8 mouse cellular contexts compared by ENCODE assay signal in genomic region chr11:59786444-59787198, GRCm38 (mm10). TPM values are rescaled to one million over a fixed set of nuclear protein-coding genes. Genes with fewer than 3 reads are reported as not detected.
A peak's percentile ranks its signal among the peaks of the same experiment; 100 is the strongest.
DNase-seq lines count a peak whose midpoint lies in the region; ATAC-seq and TF ChIP-seq lines count a peak whose summit lies in the region.

No protein-coding gene starts in this region.

- WGBS in thymus, adult 2 months, result 62% methylated on average over 15 of the region's 15 CpGs
- 47% methylated on average over 15 of the region's 15 CpGs for WGBS in liver, postnatal 0 days (ENCODE audit: insufficient replicate concordance)
- WGBS in stomach, postnatal 0 days, result 33% methylated on average over 15 of the region's 15 CpGs

- peak overlapping the region; percentile 84 for H3K4me2 ChIP-seq in liver, postnatal 0 days (ENCODE audit: low read depth, low read length)
- H3K4me2 ChIP-seq in stomach, postnatal 0 days (replicated peaks; ENCODE audit: low read depth), result peak overlapping the region; percentile 84

- no peaks in the 10 kb centered on the region for H3K27me3 ChIP-seq in thymus, adult 2 months (ENCODE audit: control insufficient read depth, insufficient read depth, low read length)
- H3K27me3 ChIP-seq in liver, postnatal 0 days (ENCODE audit: insufficient read depth, low read length), result no peaks in the 10 kb centered on the region
- no peaks in the 10 kb centered on the region for H3K27me3 ChIP-seq in stomach, postnatal 0 days (ENCODE audit: control insufficient read depth, insufficient read depth, low read length)

- no peak for TF ChIP-seq POLR2A in thymus, adult 2 months (IDR thresholded peaks at IDR 0.05; ENCODE audit: control insufficient read depth, extremely low read depth, insufficient read depth, low read length, poor library complexity)

- no peaks in the 10 kb centered on the region for H3K9me3 ChIP-seq in liver, postnatal 0 days (ENCODE audit: low read length)
- H3K9me3 ChIP-seq in stomach, postnatal 0 days (ENCODE audit: control insufficient read depth, low read length), result no peaks in the 10 kb centered on the region

- H3K27ac ChIP-seq in thymus, adult 2 months (ENCODE audit: control insufficient read depth, insufficient read depth, low read length), result no peak overlapping the region
- no peak overlapping the region for H3K27ac ChIP-seq in liver, postnatal 0 days (ENCODE audit: low read depth)
- peak overlapping the region; percentile 53; the same call in 1 of the 2 replicates for H3K27ac ChIP-seq in stomach, postnatal 0 days (replicated peaks)

- H3K9ac ChIP-seq in liver, postnatal 0 days (replicated peaks), result peak overlapping the region; percentile 64
- H3K9ac ChIP-seq in stomach, postnatal 0 days (ENCODE audit: low read length), result peak overlapping the region; percentile 52

- DNase-seq in adrenal gland, postnatal 14 days, result peak; percentile 47
- no peak for DNase-seq in adrenal gland, adult 18-20 months (ENCODE audit: low spot score in 2 of 2)
- DNase-seq in thymus, adult 2 months, result no peak
- no peak for DNase-seq in thymus, postnatal 4 days
- DNase-seq in liver, postnatal 0 days, result no peak
- no peak for DNase-seq in stomach, postnatal 0 days (ENCODE audit: low spot score)
- no peak for DNase-seq in cerebellum, postnatal 4 days (ENCODE audit: low spot score in 2 of 2)
- DNase-seq in cerebellum, postnatal 36 days, result no peak

- no peak for TF ChIP-seq EP300 in liver, postnatal 0 days (IDR thresholded peaks at IDR 0.05; ENCODE audit: low read depth)
- TF ChIP-seq EP300 in stomach, postnatal 0 days (optimal IDR thresholded peaks at IDR 0.05), result no peak

- H3K4me3 ChIP-seq in thymus, adult 2 months (ENCODE audit: control insufficient read depth, insufficient read depth, low read length), result peak overlapping the region; percentile 39; the same call in 1 of the 2 replicates
- H3K4me3 ChIP-seq in liver, postnatal 0 days (ENCODE audit: low read depth, low read length), result peak overlapping the region; percentile 47
- H3K4me3 ChIP-seq in stomach, postnatal 0 days (ENCODE audit: low read depth, low read length), result peak overlapping the region; percentile 47

- no peak for TF ChIP-seq CTCF in thymus, adult 2 months (IDR thresholded peaks at IDR 0.05; ENCODE audit: borderline replicate concordance, control insufficient read depth, extremely low read depth, insufficient read depth, low read length, poor library complexity)
- TF ChIP-seq CTCF in liver, postnatal 0 days (IDR thresholded peaks at IDR 0.05; ENCODE audit: low read depth), result no peak
- TF ChIP-seq CTCF in stomach, postnatal 0 days (IDR thresholded peaks at IDR 0.05; ENCODE audit: low read depth), result no peak

- peaks cover 9% of the 10 kb centered on the region for H3K4me1 ChIP-seq in thymus, adult 2 months (replicated peaks; ENCODE audit: control insufficient read depth, insufficient read depth, low read length)
- peaks cover 9% of the 10 kb centered on the region for H3K4me1 ChIP-seq in liver, postnatal 0 days (ENCODE audit: insufficient read depth)
- peaks cover 4% of the 10 kb centered on the region for H3K4me1 ChIP-seq in stomach, postnatal 0 days (replicated peaks; ENCODE audit: control insufficient read depth, insufficient read depth)

- peak; percentile 31; the same call in 1 of the 2 replicates for ATAC-seq in liver, postnatal 0 days
- peak; percentile 28; the same call in 1 of the 2 replicates for ATAC-seq in stomach, postnatal 0 days (ENCODE audit: low FRiP score, low TSS enrichment)

- no peaks in the 10 kb centered on the region for H3K36me3 ChIP-seq in thymus, adult 2 months (ENCODE audit: control insufficient read depth, insufficient read depth, low read length)
- H3K36me3 ChIP-seq in liver, postnatal 0 days (replicated peaks; ENCODE audit: insufficient read depth, low read length), result no peaks in the 10 kb centered on the region; the same call in 1 of the 2 replicates
- H3K36me3 ChIP-seq in stomach, postnatal 0 days (ENCODE audit: control insufficient read depth, insufficient read depth, low read length), result 0 out of 2 replicates have a peak, but pooled peaks cover 2% of the 10 kb centered on the region

RNA-seq across cellular contexts. Expression of gene Pld6, which starts 0.8 kb away (rescaled TPM):
- total RNA-seq in adrenal gland, postnatal 14 days (2021), result 5.0 and 5.4 TPM in 2 replicates
- 1 to 10 TPM in 1 of 2 experiments, under 1 TPM in 1; 0.90 to 2.1 TPM for total RNA-seq in adrenal gland, adult 18-20 months (2021)
- polyA plus RNA-seq in thymus, adult 2 months (2012; rRNA removed), result 1.8 and 2.0 TPM in 2 replicates
- 1.7 and 2.0 TPM in 2 replicates for polyA plus RNA-seq in liver, postnatal 0 days (2015; fragmentation: Nextera tagmentation; extraction: Ambion mirVana)
- 5.9 and 6.7 TPM in 2 replicates for polyA plus RNA-seq in stomach, postnatal 0 days (2015; fragmentation: Nextera tagmentation; extraction: Ambion mirVana)

RNA-seq across cellular contexts. Expression of gene Flcn, which starts 23.2 kb away (rescaled TPM):
- total RNA-seq in adrenal gland, postnatal 14 days (2021), result 51.2 and 57.3 TPM in 2 replicates
- 10 to 100 TPM; 85.5 to 99.0 TPM for total RNA-seq in adrenal gland, adult 18-20 months (2021)
- 74.4 and 74.7 TPM in 2 replicates for polyA plus RNA-seq in thymus, adult 2 months (2012; rRNA removed)
- 11.3 and 13.9 TPM in 2 replicates for polyA plus RNA-seq in liver, postnatal 0 days (2015; fragmentation: Nextera tagmentation; extraction: Ambion mirVana)
- polyA plus RNA-seq in stomach, postnatal 0 days (2015; fragmentation: Nextera tagmentation; extraction: Ambion mirVana), result 16.1 and 16.9 TPM in 2 replicates

RNA-seq across cellular contexts. Expression of gene Nt5m, which starts 52.6 kb away (rescaled TPM):
- total RNA-seq in adrenal gland, postnatal 14 days (2021), result 28.9 and 30.7 TPM in 2 replicates
- total RNA-seq in adrenal gland, adult 18-20 months (2021), result 10 to 100 TPM; 27.7 to 29.9 TPM
- 30.1 and 31.0 TPM in 2 replicates for polyA plus RNA-seq in thymus, adult 2 months (2012; rRNA removed)
- polyA plus RNA-seq in liver, postnatal 0 days (2015; fragmentation: Nextera tagmentation; extraction: Ambion mirVana), result 16.0 and 16.4 TPM in 2 replicates
- 21.9 and 23.4 TPM in 2 replicates for polyA plus RNA-seq in stomach, postnatal 0 days (2015; fragmentation: Nextera tagmentation; extraction: Ambion mirVana)

RNA-seq across cellular contexts. Expression of gene Cops3, which starts 53.0 kb away (rescaled TPM):
- 93.6 and 95.6 TPM in 2 replicates for total RNA-seq in adrenal gland, postnatal 14 days (2021)
- 10 to 100 TPM; 81.4 to 86.3 TPM for total RNA-seq in adrenal gland, adult 18-20 months (2021)
- polyA plus RNA-seq in thymus, adult 2 months (2012; rRNA removed), result 31.0 and 35.3 TPM in 2 replicates
- polyA plus RNA-seq in liver, postnatal 0 days (2015; fragmentation: Nextera tagmentation; extraction: Ambion mirVana), result 58.0 and 60.5 TPM in 2 replicates
- 90.8 and 92.8 TPM in 2 replicates for polyA plus RNA-seq in stomach, postnatal 0 days (2015; fragmentation: Nextera tagmentation; extraction: Ambion mirVana)
